Mouse (Mus musculus) cerebellum, adult 2 months (tissue): Measurements from ENCODE around the gene Eml1. TPM values are rescaled to one million over a fixed set of nuclear protein-coding genes. Genes with fewer than 3 reads are reported as not detected.

Source experiments
- DNase-seq, 2 experiments: peaks; one replicate each; pipeline ENCODE4 v3.0.0; 2021
- H3K27ac ChIP-seq: fragments of 200-500 bp; 2 replicates; pipeline ENCODE4 v1.5.1; 2012; ENCODE audit warnings: low read length, control low read depth, inconsistent platforms; ENCODE audit not compliant: insufficient read depth
- H3K27me3 ChIP-seq: fragments of 200-500 bp; 2 replicates; pipeline ENCODE4 v1.6.1; 2012; ENCODE audit warnings: inconsistent platforms, mild to moderate bottlenecking, low read length, moderate library complexity; ENCODE audit not compliant: control insufficient read depth, insufficient read depth
- H3K4me1 ChIP-seq: fragments of 200-500 bp; 2 replicates; pipeline ENCODE4 v1.6.1; 2011; ENCODE audit warnings: low read length; ENCODE audit not compliant: control insufficient read depth, insufficient read depth
- H3K4me3 ChIP-seq: fragments of 200-500 bp; replicated peaks from 2 replicates; pipeline ENCODE3; 2011; ENCODE audit warnings: mild to moderate bottlenecking, low read depth, low read length, control low read depth; ENCODE audit not compliant: insufficient read depth
- CTCF ChIP-seq: fragments of 200-500 bp; IDR thresholded peaks from 2 replicates; pipeline ENCODE4 v1.5.1; 2011; ENCODE audit warnings: low read depth, mild to moderate bottlenecking, control low read depth, low read length, moderate library complexity, borderline replicate concordance; ENCODE audit not compliant: insufficient read depth
- POLR2A ChIP-seq: fragments of 200-500 bp; IDR thresholded peaks from 2 replicates; pipeline ENCODE4 v1.6.1; 2011; ENCODE audit warnings: low read length, control low read depth, borderline replicate concordance; ENCODE audit not compliant: insufficient read depth
- WGBS: fragments of 180-500 bp; shearing (Covaris S2); methylation state at CpG from one replicate; pipeline ENCODE4 v1.1.7; 2018; 5-methylcytosine and 5-hydroxymethylcytosine counted together
- polyA plus RNA-seq: library from polyadenylated mRNA; depleted of rRNA; stranded (reverse); fragments of >200 nt; gene quantifications from 2 replicates; pipeline ENCODE4 v1.2.3, GENCODE M21; 2012; rRNA removed

The Eml1 gene
- polyA plus RNA-seq, 1 experiment = 93.9 TPM

- Histone ChIP-seq H3K4me1 (peaks cover 7% of the 10 kb centered on the region), H3K27me3 (no peaks in the 10 kb centered on the region), H3K4me3 (no peak overlapping the region), H3K27ac (no peak overlapping the region)
- TF ChIP-seq POLR2A = no peak
- no peak for TF ChIP-seq CTCF
- 81% methylated on average over 7 of the region's 7 CpGs for WGBS
- no peak for DNase-seq
Observed at GRCm38 (mm10) chr12:108579156-108579871, 208.6 kb downstream of the Eml1 start.

- Histone ChIP-seq H3K27me3 (no peaks in the 10 kb centered on the region), H3K4me3 (no peak overlapping the region), H3K4me1 (peaks cover 8% of the 10 kb centered on the region), H3K27ac (no peak overlapping the region)
- TF ChIP-seq POLR2A (no peak), CTCF (no peak)
- peak; percentile 45 to 80 for DNase-seq
- 7% methylated on average over 1 of the region's 1 CpGs for WGBS
Observed at GRCm38 (mm10) chr12:108583775-108584174, 213.0 kb downstream of the Eml1 start.

Other genes starting within 250 kb of the Eml1 start
- 117 and 122 TPM in 2 replicates for gene Setd3, start 191.6 kb upstream of the Eml1 start, polyA plus RNA-seq
- 27.0 and 32.0 TPM in 2 replicates for gene Ccnk, start 191.4 kb upstream of the Eml1 start, polyA plus RNA-seq
- 75.0 and 78.6 TPM in 2 replicates for gene Ccdc85c, start 95.5 kb upstream of the Eml1 start, polyA plus RNA-seq
- 4.4 and 4.8 TPM in 2 replicates for gene Hhipl1, start 64.7 kb upstream of the Eml1 start, polyA plus RNA-seq
- gene Cyp46a1, start 36.6 kb upstream of the Eml1 start, polyA plus RNA-seq = 88.8 and 93.7 TPM in 2 replicates
- gene Evl, start 183.8 kb downstream of the Eml1 start, polyA plus RNA-seq = 110 and 118 TPM in 2 replicates